In genomic region chrX:152400096-152400495, GRCm38 (mm10) we compare ENCODE assay signal across 29 mouse cellular contexts. TPM values are rescaled to one million over a fixed set of nuclear protein-coding genes. Genes with fewer than 3 reads are reported as not detected.
DNase-seq lines count a peak whose midpoint lies in the region; ATAC-seq and TF ChIP-seq lines count a peak whose summit lies in the region.
"Had no signal": no experiment of that assay in that cellular context is flagged by ENCODE, and none has a peak within 500 bp of the region (broad histone marks: within the 10 kb centered on the region; RNA-seq: fewer than 3 reads in every experiment).

No protein-coding gene starts in this region.

- H3K27me3 ChIP-seq in cerebellum, adult 2 months (ENCODE audit: control insufficient read depth, insufficient read depth, low read length), result no peaks in the 10 kb centered on the region
- H3K27me3 ChIP-seq in neural tube, embryonic 15.5 days (replicated peaks), result peaks cover 42% of the 10 kb centered on the region
- H3K27me3 ChIP-seq: forebrain, embryonic 15.5 days had no signal

- no peak overlapping the region for H3K27ac ChIP-seq in cerebellum, adult 2 months (ENCODE audit: insufficient read depth, low read length)
- no peak overlapping the region for H3K27ac ChIP-seq in neural tube, embryonic 15.5 days (replicated peaks)
- H3K27ac ChIP-seq: embryonic facial prominence, embryonic 10.5 days; embryonic facial prominence, embryonic 13.5 days; forebrain, embryonic 12.5 days; forebrain, embryonic 15.5 days; heart, adult 2 months; heart, embryonic 10.5 days; heart, embryonic 13.5 days; hindbrain, embryonic 12.5 days; hindbrain, embryonic 15.5 days; intestine, embryonic 15.5 days had no signal

- no peaks in the 10 kb centered on the region for H3K4me1 ChIP-seq in cerebellum, adult 2 months (ENCODE audit: control insufficient read depth, insufficient read depth, low read length)
- no peaks in the 10 kb centered on the region for H3K4me1 ChIP-seq in neural tube, embryonic 15.5 days
- H3K4me1 ChIP-seq: embryonic facial prominence, embryonic 10.5 days; embryonic facial prominence, embryonic 13.5 days; forebrain, embryonic 12.5 days; forebrain, embryonic 15.5 days; heart, embryonic 10.5 days; heart, embryonic 13.5 days; hindbrain, embryonic 12.5 days; hindbrain, embryonic 15.5 days; intestine, embryonic 15.5 days had no signal

- no peak for TF ChIP-seq CTCF in cerebellum, adult 2 months (IDR thresholded peaks at IDR 0.05; ENCODE audit: borderline replicate concordance, insufficient read depth, low read depth, low read length)

- peak; percentile 15 for DNase-seq in cerebellum, adult 11 months
- peak; percentile 13 to 56 for DNase-seq in cerebellum, adult 2 months
- peak; percentile 41 for DNase-seq in cerebellum, adult 9-11 months
- DNase-seq in cerebellum, postnatal 25 days, result peak; percentile 15 to 49
- DNase-seq in heart, postnatal 10 days, result no peak
- no peak for DNase-seq in kidney, postnatal 4 days
- DNase-seq: adrenal gland, postnatal 10 days; adrenal gland, postnatal 36 days; embryo, embryonic 11 days; gastrocnemius, postnatal 10 days; gastrocnemius, postnatal 36 days; heart, adult 2 months; kidney, adult 11 months; kidney, adult 8-10 months had no signal

- intact Hi-C loops in heart, postnatal 10 days (cut with DNase I), result no loop called here

- WGBS in cerebellum, adult 2 months, result 3% methylated on average over 2 of the region's 2 CpGs
- WGBS in neural tube, embryonic 15.5 days, result 79% methylated on average over 2 of the region's 2 CpGs

- TF ChIP-seq POLR2A in cerebellum, adult 2 months (IDR thresholded peaks at IDR 0.05; ENCODE audit: borderline replicate concordance, insufficient read depth, low read length), result no peak

- H3K36me3 ChIP-seq in neural tube, embryonic 15.5 days, result no peaks in the 10 kb centered on the region
- H3K36me3 ChIP-seq: embryonic facial prominence, embryonic 10.5 days; embryonic facial prominence, embryonic 13.5 days; forebrain, embryonic 12.5 days; forebrain, embryonic 15.5 days; heart, embryonic 10.5 days; heart, embryonic 13.5 days; hindbrain, embryonic 12.5 days; hindbrain, embryonic 15.5 days; intestine, embryonic 15.5 days had no signal

- no peak overlapping the region for H3K4me3 ChIP-seq in cerebellum, adult 2 months (replicated peaks; ENCODE audit: insufficient read depth, low read depth, low read length)
- no peak overlapping the region for H3K4me3 ChIP-seq in neural tube, embryonic 15.5 days (replicated peaks)
- H3K4me3 ChIP-seq: embryonic facial prominence, embryonic 10.5 days; embryonic facial prominence, embryonic 13.5 days; erythroblast, embryonic 14.5 days; forebrain, embryonic 12.5 days; forebrain, embryonic 15.5 days; heart, adult 2 months; heart, embryonic 10.5 days; heart, embryonic 13.5 days; hindbrain, embryonic 12.5 days; hindbrain, embryonic 15.5 days; intestine, embryonic 15.5 days had no signal

- no peak overlapping the region for H3K4me2 ChIP-seq in neural tube, embryonic 15.5 days
- H3K4me2 ChIP-seq: embryonic facial prominence, embryonic 13.5 days; forebrain, embryonic 12.5 days; forebrain, embryonic 15.5 days; heart, embryonic 13.5 days; hindbrain, embryonic 12.5 days; hindbrain, embryonic 15.5 days; intestine, embryonic 15.5 days had no signal

- H3K9me3 ChIP-seq in neural tube, embryonic 15.5 days (replicated peaks), result no peaks in the 10 kb centered on the region
- H3K9me3 ChIP-seq: embryonic facial prominence, embryonic 10.5 days; embryonic facial prominence, embryonic 13.5 days; forebrain, embryonic 12.5 days; forebrain, embryonic 15.5 days; heart, embryonic 10.5 days; heart, embryonic 13.5 days; hindbrain, embryonic 12.5 days; hindbrain, embryonic 15.5 days; intestine, embryonic 15.5 days had no signal

- no peak for ATAC-seq in cerebellum, adult (ENCODE audit: insufficient number of reproducible peaks, low FRiP score, low TSS enrichment)
- ATAC-seq in neural tube, embryonic 15.5 days (ENCODE audit: low FRiP score), result no peak
- ATAC-seq: forebrain, embryonic 15.5 days; intestine, embryonic 15.5 days; Patski had no signal

- H3K9ac ChIP-seq in neural tube, embryonic 15.5 days (replicated peaks), result no peak overlapping the region
- H3K9ac ChIP-seq: embryonic facial prominence, embryonic 13.5 days; forebrain, embryonic 12.5 days; forebrain, embryonic 15.5 days; heart, embryonic 13.5 days; hindbrain, embryonic 12.5 days; hindbrain, embryonic 15.5 days; intestine, embryonic 15.5 days had no signal

RNA-seq across cellular contexts. Expression of gene Gpr173, which starts 31.6 kb away (rescaled TPM):
- polyA plus RNA-seq in cerebellum, adult 2 months (2012; rRNA removed), result 18.3 and 21.0 TPM in 2 replicates
- total RNA-seq in heart, postnatal 10 days (2021), result 1 to 10 TPM; 2.3 to 2.4 TPM
- polyA plus RNA-seq in neural tube, embryonic 15.5 days (2015; fragmentation: Nextera tagmentation; extraction: Ambion mirVana), result 8.4 and 8.5 TPM in 2 replicates
- total RNA-seq: granulocyte monocyte progenitor cell, adult 5-6 weeks; hematopoietic stem cell, adult 5-6 weeks had no signal
- polyA plus RNA-seq: erythroblast, embryonic 14.5 days had no signal

RNA-seq across cellular contexts. Expression of gene Tspyl2, which starts 57.9 kb away (rescaled TPM):
- 191 and 195 TPM in 2 replicates for polyA plus RNA-seq in cerebellum, adult 2 months (2012; rRNA removed)
- 10 to 100 TPM; 12.6 to 14.2 TPM for total RNA-seq in heart, postnatal 10 days (2021)
- polyA plus RNA-seq in neural tube, embryonic 15.5 days (2015; fragmentation: Nextera tagmentation; extraction: Ambion mirVana), result 56.9 and 71.6 TPM in 2 replicates

Comparison
In these comparisons a context has a peak if more than half of its experiments do, and no peak if none do; other contexts are left out.
1. DNase-seq: peak in cerebellum, adult 11 months (single experiment), cerebellum, adult 2 months (2 of 2), cerebellum, adult 9-11 months (single experiment) and cerebellum, postnatal 25 days (2 of 2); none in heart, postnatal 10 days (0 of 2) and kidney, postnatal 4 days (0 of 2).